Comparison of ENCODE assay signal across 20 mouse cellular contexts in genomic region chr5:128405071-128405470, GRCm38 (mm10). TPM values are rescaled to one million over a fixed set of nuclear protein-coding genes. Genes with fewer than 3 reads are reported as not detected.
"Had no signal": no experiment of that assay in that cellular context is flagged by ENCODE, and none has a peak within 500 bp of the region (broad histone marks: within the 10 kb centered on the region; RNA-seq: fewer than 3 reads in every experiment).

No protein-coding gene starts in this region.

- DNase-seq: lung, adult 18-20 months; lung, embryonic 14.5 days; lung, postnatal 10 days; lung, postnatal 4 days; midbrain, embryonic 14.5 days; retina, postnatal 1 day; right cerebral cortex, adult 18-20 months; right cerebral cortex, postnatal 25 days; right cerebral cortex, postnatal 4 days; spleen, adult 18-20 months; thymus, adult 2 months; thymus, postnatal 25 days; thymus, postnatal 4 days had no signal

- H3K27ac ChIP-seq: midbrain, embryonic 12.5 days; neural tube, embryonic 13.5 days; neural tube, embryonic 15.5 days had no signal

- ATAC-seq: midbrain, embryonic 16.5 days had no signal

- H3K9ac ChIP-seq: lung, embryonic 14.5 days; midbrain, embryonic 12.5 days; neural tube, embryonic 13.5 days; neural tube, embryonic 15.5 days had no signal

- H3K27me3 ChIP-seq: midbrain, embryonic 12.5 days; neural tube, embryonic 13.5 days; neural tube, embryonic 15.5 days had no signal

- H3K4me3 ChIP-seq: midbrain, embryonic 12.5 days; myocyte; neural tube, embryonic 13.5 days; neural tube, embryonic 15.5 days had no signal

- H3K9me3 ChIP-seq: neural tube, embryonic 13.5 days; neural tube, embryonic 15.5 days had no signal

- H3K4me1 ChIP-seq: midbrain, embryonic 12.5 days; neural tube, embryonic 13.5 days; neural tube, embryonic 15.5 days had no signal

- H3K4me2 ChIP-seq: lung, embryonic 14.5 days; midbrain, embryonic 12.5 days; neural tube, embryonic 13.5 days; neural tube, embryonic 15.5 days had no signal

- H3K36me3 ChIP-seq: midbrain, embryonic 12.5 days; neural tube, embryonic 13.5 days; neural tube, embryonic 15.5 days had no signal

RNA-seq across cellular contexts. Expression of gene Tmem132d, which starts 27.8 kb away (rescaled TPM):
- total RNA-seq: megakaryocyte-erythroid progenitor cell, adult 5-6 weeks had no signal
- polyA plus RNA-seq: liver, embryonic 16.5 days; myocyte had no signal
